ENCODE assay signal across 9 mouse cellular contexts in genomic region chr2:164522280-164522679, GRCm38 (mm10). TPM values are rescaled to one million over a fixed set of nuclear protein-coding genes. Genes with fewer than 3 reads are reported as not detected.
A peak's percentile ranks its signal among the peaks of the same experiment; 100 is the strongest.
DNase-seq lines count a peak whose midpoint lies in the region; ATAC-seq and TF ChIP-seq lines count a peak whose summit lies in the region.
"Had no signal": no experiment of that assay in that cellular context is flagged by ENCODE, and none has a peak within 500 bp of the region (broad histone marks: within the 10 kb centered on the region; RNA-seq: fewer than 3 reads in every experiment).

No protein-coding gene starts in this region.

- H3K9me3 ChIP-seq in limb, embryonic 13.5 days, result peaks cover 16% of the 10 kb centered on the region; the same call in 1 of the 2 replicates

- H3K4me1 ChIP-seq in spleen, adult 2 months (ENCODE audit: control insufficient read depth, insufficient read depth, insufficient read length), result peaks cover 11% of the 10 kb centered on the region; the same call in 1 of the 2 replicates
- peaks cover 30% of the 10 kb centered on the region for H3K4me1 ChIP-seq in limb, embryonic 13.5 days

- H3K36me3 ChIP-seq in spleen, adult 2 months (ENCODE audit: control insufficient read depth, insufficient read depth, low read length), result no peaks in the 10 kb centered on the region
- no peaks in the 10 kb centered on the region for H3K36me3 ChIP-seq in limb, embryonic 13.5 days

- no peak for TF ChIP-seq CTCF in spleen, adult 2 months (IDR thresholded peaks at IDR 0.05; ENCODE audit: extremely low read depth, insufficient read depth, insufficient read length, insufficient replicate concordance)

- 8% methylated on average over 8 of the region's 8 CpGs for WGBS in spleen, adult 2 months
- 14% methylated on average over 8 of the region's 8 CpGs for WGBS in limb, embryonic 13.5 days

- peak overlapping the region; percentile 37 for H3K4me2 ChIP-seq in limb, embryonic 13.5 days (replicated peaks)

- H3K27me3 ChIP-seq in spleen, adult 2 months (ENCODE audit: control insufficient read depth, insufficient read depth, low read length), result no peaks in the 10 kb centered on the region
- H3K27me3 ChIP-seq in limb, embryonic 13.5 days, result 0 out of 2 replicates have a peak, but pooled peaks cover 4% of the 10 kb centered on the region

- no peak for DNase-seq in spleen, adult 2 months (ENCODE audit: low read depth in 1 of 2, low spot score in 2 of 2)
- no peak for DNase-seq in spleen, postnatal 4 days (ENCODE audit: low spot score in 2 of 2)
- DNase-seq in MEL-GATA-1-ER (ENCODE audit: extremely low read depth, low read depth), result peak; percentile 22
- peak; percentile 24 for DNase-seq in thymus, postnatal 4 days
- no peak for DNase-seq in layer of hippocampus, postnatal 14 days (ENCODE audit: low spot score in 2 of 2)
- DNase-seq in adrenal gland, adult (ENCODE audit: inconsistent age in 2 of 2, low spot score in 1 of 2), result no peak

- H3K4me3 ChIP-seq in spleen, adult 2 months (ENCODE audit: extremely low read depth, insufficient read depth, insufficient read length), result no peak overlapping the region
- no peak overlapping the region for H3K4me3 ChIP-seq in limb, embryonic 13.5 days
- H3K4me3 ChIP-seq: heart, adult 2 months had no signal

- no peak for TF ChIP-seq POLR2A in spleen, adult 2 months (IDR thresholded peaks at IDR 0.05; ENCODE audit: low read depth, low read length)

- peak overlapping the region; percentile 82 for H3K27ac ChIP-seq in spleen, adult 2 months (ENCODE audit: insufficient read depth, low read length)
- peak overlapping the region; percentile 12; the same call in 1 of the 2 replicates for H3K27ac ChIP-seq in limb, embryonic 13.5 days
- H3K27ac ChIP-seq: heart, adult 2 months had no signal

- ATAC-seq in limb, embryonic 13.5 days (ENCODE audit: low FRiP score, low read depth), result no peak

- no peak overlapping the region for H3K9ac ChIP-seq in limb, embryonic 13.5 days
- H3K9ac ChIP-seq: lung, embryonic 14.5 days had no signal

RNA-seq across cellular contexts. Expression of gene Pigt, which starts 25.0 kb away (rescaled TPM):
- polyA plus RNA-seq in spleen, adult 2 months (2012; rRNA removed), result 85.0 and 108 TPM in 2 replicates
- 45.9 and 46.8 TPM in 2 replicates for polyA plus RNA-seq in limb, embryonic 13.5 days (2015; fragmentation: Nextera tagmentation; extraction: Ambion mirVana)
- 10 to 100 TPM; 95.2 to 96.5 TPM for total RNA-seq in layer of hippocampus, postnatal 14 days (2021)

RNA-seq across cellular contexts. Expression of gene Dbndd2, which starts 36.4 kb away (rescaled TPM):
- 15.6 and 20.3 TPM in 2 replicates for polyA plus RNA-seq in spleen, adult 2 months (2012; rRNA removed)
- polyA plus RNA-seq in limb, embryonic 13.5 days (2015; fragmentation: Nextera tagmentation; extraction: Ambion mirVana), result 1.4 and 2.3 TPM in 2 replicates
- total RNA-seq in layer of hippocampus, postnatal 14 days (2021), result 10 to 100 TPM; 87.6 to 88.0 TPM

RNA-seq across cellular contexts. Expression of gene Wfdc2, which starts 39.9 kb away (rescaled TPM):
- polyA plus RNA-seq in spleen, adult 2 months (2012; rRNA removed), result 0.33 and 0.47 TPM in 2 replicates
- polyA plus RNA-seq in limb, embryonic 13.5 days (2015; fragmentation: Nextera tagmentation; extraction: Ambion mirVana), result 30.4 and 36.0 TPM in 2 replicates
- total RNA-seq in layer of hippocampus, postnatal 14 days (2021), result 1 to 10 TPM in 1 of 2 experiments, not detected in 1; 5.6 TPM

RNA-seq across cellular contexts. Expression of gene Trp53tg5, which starts 48.8 kb away (rescaled TPM):
- polyA plus RNA-seq in spleen, adult 2 months (2012; rRNA removed), result not detected in 2 replicates
- not detected in 2 replicates for polyA plus RNA-seq in limb, embryonic 13.5 days (2015; fragmentation: Nextera tagmentation; extraction: Ambion mirVana)
- total RNA-seq in layer of hippocampus, postnatal 14 days (2021), result not detected
- total RNA-seq: heart, adult 2 months had no signal
- polyA plus RNA-seq: heart, adult 2 months; lung, embryonic 14.5 days had no signal

RNA-seq across cellular contexts. Expression of gene Spint3, which starts 51.0 kb away (rescaled TPM):
- polyA plus RNA-seq in spleen, adult 2 months (2012; rRNA removed), result not detected in 2 replicates
- polyA plus RNA-seq in limb, embryonic 13.5 days (2015; fragmentation: Nextera tagmentation; extraction: Ambion mirVana), result not detected in 2 replicates
- not detected for total RNA-seq in layer of hippocampus, postnatal 14 days (2021)
- total RNA-seq: heart, adult 2 months had no signal
- polyA plus RNA-seq: heart, adult 2 months; lung, embryonic 14.5 days had no signal

Comparison
In these comparisons a context has a peak if more than half of its experiments do, and no peak if none do; other contexts are left out.
1. DNase-seq: peak in MEL-GATA-1-ER (single experiment) and thymus, postnatal 4 days (single experiment); none in spleen, adult 2 months (0 of 2), spleen, postnatal 4 days (0 of 2), layer of hippocampus, postnatal 14 days (0 of 2) and adrenal gland, adult (0 of 2).
2. RNA of gene Wfdc2, which starts 39.9 kb away (polyA plus RNA-seq): 30.4 to 36.0 TPM in limb, embryonic 13.5 days; 0.33 to 0.47 TPM in spleen, adult 2 months; every median in the first group is over 10 times any median in the second.